Mouse (Mus musculus): ENCODE measurements around the gene Ppef2.

Ppef2 gene

GRCm38 (mm10) chr5:92195716-92196115, 60.4 kb downstream of the Ppef2 start:
- peak; percentile 11 for DNase-seq (ENCODE audit: low spot score)

DNA sequence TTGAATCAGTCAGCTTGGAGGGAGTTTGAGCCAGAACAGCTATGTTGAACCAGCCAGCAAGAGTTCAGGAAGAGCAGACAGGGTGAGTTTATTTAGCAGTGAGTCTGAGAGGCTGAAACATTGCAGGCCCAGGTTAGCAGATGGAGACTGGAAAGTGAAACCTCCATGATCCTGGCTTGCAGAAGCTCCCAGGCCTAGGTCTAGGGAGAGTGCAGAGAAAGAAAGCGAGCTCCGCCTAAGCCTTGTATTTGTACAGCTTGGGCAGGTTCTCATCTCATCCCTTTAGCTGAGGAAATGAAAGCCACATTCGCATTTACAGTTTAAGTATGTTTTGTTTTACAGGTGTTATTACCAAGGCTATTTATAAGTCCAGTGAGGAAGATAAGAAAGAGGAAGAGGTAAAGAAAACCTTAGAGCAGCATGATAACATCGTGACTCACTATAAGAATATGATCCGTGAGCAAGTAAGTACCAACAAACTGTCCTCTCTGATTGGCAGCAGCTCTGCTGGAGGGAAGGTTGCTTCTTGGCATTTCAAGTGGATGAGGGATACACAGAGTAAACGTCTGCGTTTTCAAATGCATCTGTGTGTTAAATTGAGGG, 67.1 kb downstream of the Ppef2 start:
- DNase-seq (ENCODE audit: low spot score) = no peak

DNA sequence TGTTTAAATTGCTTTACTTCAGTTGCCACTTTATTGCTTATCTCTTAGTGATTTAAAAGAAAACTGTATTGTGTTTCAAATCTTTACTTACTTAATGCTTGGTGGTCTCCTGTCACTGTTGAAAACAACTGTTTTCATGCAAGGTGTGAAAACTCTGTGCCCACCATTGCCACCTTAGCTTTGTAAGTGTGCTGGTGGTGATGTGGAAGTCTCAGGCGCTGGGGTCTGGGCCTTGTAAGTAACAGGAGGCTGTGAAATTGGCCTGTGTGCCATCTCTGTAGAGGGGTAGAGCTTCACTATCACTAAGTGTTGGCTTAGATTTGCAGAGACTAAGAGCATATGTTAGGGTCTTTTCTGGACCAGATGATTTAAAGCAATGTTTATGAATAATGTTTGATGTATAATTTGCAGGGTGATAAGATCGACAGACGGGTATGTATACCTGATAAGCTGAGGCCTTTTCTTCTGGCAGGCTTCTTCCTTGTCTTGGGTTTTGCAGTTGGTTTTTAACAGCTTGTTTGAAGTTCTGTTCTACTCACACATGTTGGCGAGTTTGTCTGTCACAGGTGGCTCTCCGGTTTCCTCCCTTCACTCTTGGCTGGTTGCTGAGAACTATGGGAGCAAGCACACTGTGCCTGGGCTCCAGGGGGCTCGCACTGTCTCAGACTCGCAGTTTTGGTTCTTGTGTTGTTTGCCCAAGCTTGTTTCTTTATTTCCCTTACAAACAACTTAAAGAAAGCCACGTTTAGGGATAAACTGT, 72.8 kb downstream of the Ppef2 start:
- DNase-seq (ENCODE audit: low spot score) = no peak

Data from ovary, postnatal 14 days (tissue).